Mouse (Mus musculus): Measurements from ENCODE around the gene Med18.

Gene Med18

GRCm38 (mm10) chr4:132463430-132464254, at the start of gene Med18:
TSS of gene Med18 (minus strand) at chr4:132463921.
- DNase-seq (ENCODE audit: inconsistent ontology term) = peak; percentile 90

GRCm38 (mm10) chr4:132512080-132512479, 48.4 kb upstream of the Med18 start:
- DNase-seq (ENCODE audit: inconsistent ontology term) = no peak

GRCm38 (mm10) chr4:132510352-132510798, 46.7 kb upstream of the Med18 start, which contains the start of gene Sesn2:
TSS of gene Sesn2 (minus strand) at chr4:132510501.
- peak; percentile 99 for DNase-seq (ENCODE audit: inconsistent ontology term)

- peak; percentile 97 for DNase-seq (ENCODE audit: inconsistent ontology term)
These were observed 46.0 kb upstream of the Med18 start for GRCm38 (mm10) chr4:132509621-132510296.

GRCm38 (mm10) chr4:132507210-132507609, 43.5 kb upstream of the Med18 start:
- no peak for DNase-seq (ENCODE audit: inconsistent ontology term)

GRCm38 (mm10) chr4:132506250-132506649, 42.5 kb upstream of the Med18 start:
- no peak for DNase-seq (ENCODE audit: inconsistent ontology term)

- no peak for DNase-seq (ENCODE audit: inconsistent ontology term)
These were observed 42.1 kb upstream of the Med18 start for GRCm38 (mm10) chr4:132505800-132506199.

GRCm38 (mm10) chr4:132505034-132505738, 41.5 kb upstream of the Med18 start:
- no peak for DNase-seq (ENCODE audit: inconsistent ontology term)

- no peak for DNase-seq (ENCODE audit: inconsistent ontology term)
These were observed 39.6 kb upstream of the Med18 start for GRCm38 (mm10) chr4:132503344-132503743.

GRCm38 (mm10) chr4:132501639-132502038, 37.9 kb upstream of the Med18 start:
- no peak for DNase-seq (ENCODE audit: inconsistent ontology term)

- no peak for DNase-seq (ENCODE audit: inconsistent ontology term)
These were observed 30.7 kb upstream of the Med18 start for GRCm38 (mm10) chr4:132494271-132494918.

- DNase-seq (ENCODE audit: inconsistent ontology term) = no peak
These were observed 28.7 kb upstream of the Med18 start for GRCm38 (mm10) chr4:132492178-132493060.

GRCm38 (mm10) chr4:132491748-132492147, 28.0 kb upstream of the Med18 start:
- no peak for DNase-seq (ENCODE audit: inconsistent ontology term)

- DNase-seq (ENCODE audit: inconsistent ontology term) = no peak
These were observed 27.3 kb upstream of the Med18 start for GRCm38 (mm10) chr4:132491057-132491456.

- no peak for DNase-seq (ENCODE audit: inconsistent ontology term)
These were observed 26.7 kb upstream of the Med18 start for GRCm38 (mm10) chr4:132490273-132491010.

- no peak for DNase-seq (ENCODE audit: inconsistent ontology term)
These were observed 25.3 kb upstream of the Med18 start for GRCm38 (mm10) chr4:132488976-132489375.

GRCm38 (mm10) chr4:132488521-132488920, 24.8 kb upstream of the Med18 start:
- DNase-seq (ENCODE audit: inconsistent ontology term) = no peak

- DNase-seq (ENCODE audit: inconsistent ontology term) = no peak
These were observed 21.1 kb upstream of the Med18 start for GRCm38 (mm10) chr4:132484820-132485219.

GRCm38 (mm10) chr4:132484231-132484630, 20.5 kb upstream of the Med18 start:
- DNase-seq (ENCODE audit: inconsistent ontology term) = no peak

All from Muller cell, postnatal 12 days (primary cell).